Mouse (Mus musculus): ENCODE data around the gene Nedd8. TPM values are rescaled to one million over a fixed set of nuclear protein-coding genes. Genes with fewer than 3 reads are reported as not detected.

Gene Nedd8
- 100 to 1,000 TPM; 257 to 278 TPM for total RNA-seq (2021)
- long read RNA-seq, experiment 1, transcript Nedd8-201 (4 exons, 824 nt): major isoform, 105 of 105 reads
- long read RNA-seq, experiment 1, partial matches to known transcripts: 0 of 105 reads
- long read RNA-seq, experiment 1, other reads (novel, unspliced or antisense): 0 of 105 reads
- long read RNA-seq, experiment 2, transcript Nedd8-201 (4 exons, 824 nt): major isoform, 104 of 107 reads
- long read RNA-seq, experiment 2, partial matches to known transcripts: 3 of 107 reads
- long read RNA-seq, experiment 2, other reads (novel, unspliced or antisense): 0 of 107 reads

DNA sequence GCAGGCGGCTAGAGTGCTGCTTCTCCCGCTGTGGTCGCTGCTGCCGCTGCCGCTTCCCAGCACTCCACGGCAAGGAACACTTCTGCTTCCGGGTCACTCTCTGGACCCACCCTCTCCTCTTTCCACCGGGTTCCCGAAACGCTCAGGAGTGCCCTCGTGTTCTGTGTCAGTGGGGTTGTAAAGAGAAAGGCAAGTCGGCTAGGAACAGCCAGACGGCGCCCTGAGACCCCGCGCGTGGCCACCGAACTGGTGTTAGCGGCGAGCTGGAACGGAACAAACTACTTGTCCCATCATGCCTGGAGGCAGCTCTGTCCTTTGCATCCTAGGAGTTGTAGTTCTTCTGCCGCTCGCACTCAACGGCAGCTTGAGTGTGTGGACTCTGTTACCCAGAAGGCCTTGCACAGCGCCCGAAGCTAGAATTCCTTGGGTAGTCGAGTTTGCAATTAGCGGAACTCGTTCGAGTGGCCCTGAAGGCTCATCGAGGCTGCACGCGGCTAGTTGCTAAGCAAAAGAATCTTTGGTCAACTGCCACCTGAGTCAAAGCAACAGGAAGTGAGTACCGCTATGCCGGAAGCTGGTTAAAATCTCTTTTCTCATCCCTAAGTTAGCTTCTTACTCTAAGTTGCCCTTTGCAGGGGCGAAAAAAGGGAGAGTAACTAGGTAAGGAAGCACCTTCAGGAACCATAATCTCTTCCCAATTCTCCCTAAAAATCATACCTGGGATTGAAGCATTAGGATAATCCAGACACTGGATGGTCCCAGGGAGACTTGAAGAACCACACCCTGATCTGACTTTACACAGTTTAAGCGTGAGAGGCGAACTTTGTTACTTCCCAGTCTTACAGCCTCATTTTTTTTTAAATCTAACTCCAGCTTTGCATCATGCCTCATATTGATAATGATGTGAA is at the start of gene Nedd8, which contains the start of gene Gmpr2:
Nedd8 (minus strand) TSS at position 292 of the 908 bp plus-strand sequence.
Gmpr2 (plus strand) TSS at position 109 of the 908 bp plus-strand sequence.
- DNase-seq (ENCODE audit: low spot score in 2 of 2): peak; percentile 47 to 82

DNA sequence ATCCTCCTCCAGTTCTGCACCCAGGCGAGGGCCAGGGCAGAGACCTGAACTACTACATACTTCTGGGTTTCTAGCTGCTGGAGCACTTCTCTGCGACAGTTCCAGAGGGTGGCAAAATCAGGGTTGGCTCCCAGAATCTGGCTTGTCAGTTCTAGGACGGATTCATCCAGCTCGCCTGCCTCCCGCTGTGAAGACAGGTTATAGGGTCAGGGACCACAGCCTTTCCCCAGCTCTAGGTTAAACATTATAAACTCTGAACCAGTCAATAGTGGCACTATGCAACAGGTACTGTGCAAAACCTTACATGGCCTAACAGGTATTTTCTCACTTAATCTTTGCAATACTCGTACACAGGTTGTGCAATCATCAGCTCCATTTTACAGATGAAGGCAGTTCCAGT is 49.2 kb upstream of the Nedd8 start:
- no peak for DNase-seq (ENCODE audit: low spot score in 2 of 2)

DNA sequence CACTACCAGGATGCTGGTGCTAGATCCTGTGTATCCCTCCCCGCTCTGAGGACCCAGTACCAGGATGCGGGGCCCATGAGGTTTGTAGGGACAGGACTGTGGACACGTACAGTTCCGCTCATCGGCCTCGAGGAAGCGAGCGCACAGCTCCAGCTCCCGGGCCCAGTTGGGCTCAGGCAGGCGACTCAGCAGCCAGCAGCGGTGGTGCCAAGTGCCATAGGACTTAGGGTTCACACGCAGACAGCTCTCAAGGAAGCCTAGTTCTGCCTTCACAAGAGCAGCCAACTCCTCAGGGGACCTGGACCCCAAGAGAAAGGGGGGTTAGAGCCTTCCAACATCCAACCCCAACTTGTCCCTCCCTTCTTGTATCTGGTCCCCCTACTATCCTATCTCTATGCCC is 48.7 kb upstream of the Nedd8 start:
- no peak for DNase-seq (ENCODE audit: low spot score in 2 of 2)

DNA sequence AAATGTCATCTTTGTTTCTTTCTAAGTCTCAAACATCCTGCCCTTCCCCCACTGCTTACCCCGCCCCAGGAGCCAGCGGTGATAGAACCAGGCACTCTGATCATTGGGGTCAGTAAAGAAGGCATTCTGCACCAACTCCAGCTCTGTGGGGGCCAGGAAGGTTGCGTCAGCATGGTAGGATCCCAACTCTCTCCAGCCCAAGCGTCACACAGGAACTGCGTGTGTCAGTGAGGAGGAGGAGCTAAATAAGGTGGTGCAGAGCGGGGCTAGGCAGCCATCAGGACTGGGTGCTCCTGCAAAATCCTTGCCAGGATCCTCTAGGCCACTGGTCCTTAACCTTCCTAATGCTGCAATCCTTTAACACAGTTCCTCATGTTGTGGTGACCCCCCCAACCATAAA is 47.8 kb upstream of the Nedd8 start:
- no peak for DNase-seq (ENCODE audit: low spot score in 2 of 2)

DNA sequence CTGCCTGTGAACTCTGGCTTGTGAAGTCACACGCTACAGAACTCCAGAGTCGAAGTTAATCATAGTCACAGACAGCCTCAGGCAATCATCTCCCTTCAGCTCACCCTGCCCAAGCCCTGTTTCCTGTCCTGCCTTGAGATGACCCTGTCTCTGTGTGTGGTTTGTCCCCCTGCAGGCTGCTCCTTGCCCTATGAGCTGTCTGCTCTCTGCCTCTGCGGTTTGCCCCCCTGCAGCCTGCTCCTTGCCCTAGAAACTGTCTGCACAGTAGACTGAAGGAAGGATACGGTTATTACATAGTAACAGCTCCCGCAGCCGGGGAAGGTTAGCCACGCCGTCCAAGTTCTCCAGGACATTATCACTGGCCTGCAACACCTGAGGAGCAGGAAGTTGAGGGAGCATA is 45.0 kb upstream of the Nedd8 start:
- DNase-seq (ENCODE audit: low spot score in 2 of 2): no peak

DNA sequence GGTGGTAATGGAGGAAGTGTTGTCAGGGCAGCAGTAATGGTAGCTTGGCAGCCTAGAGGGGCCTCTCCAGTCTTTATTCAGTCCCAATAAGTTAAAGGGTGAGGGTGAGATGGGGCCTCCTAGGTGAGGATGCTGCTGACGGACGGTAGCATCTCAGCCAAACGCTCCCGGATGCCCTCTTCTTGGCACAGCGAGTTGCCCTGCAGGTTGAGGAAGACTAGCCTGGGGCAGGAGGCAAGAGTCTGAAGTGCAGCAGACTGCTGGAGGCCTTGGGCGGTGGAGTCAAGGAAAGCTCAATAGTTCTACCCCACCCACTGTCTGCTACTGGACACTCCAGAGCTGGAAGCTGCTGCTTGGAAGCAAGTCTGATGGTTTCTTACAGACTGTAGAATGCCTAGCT is 44.3 kb upstream of the Nedd8 start:
- DNase-seq (ENCODE audit: low spot score in 2 of 2): no peak

DNA sequence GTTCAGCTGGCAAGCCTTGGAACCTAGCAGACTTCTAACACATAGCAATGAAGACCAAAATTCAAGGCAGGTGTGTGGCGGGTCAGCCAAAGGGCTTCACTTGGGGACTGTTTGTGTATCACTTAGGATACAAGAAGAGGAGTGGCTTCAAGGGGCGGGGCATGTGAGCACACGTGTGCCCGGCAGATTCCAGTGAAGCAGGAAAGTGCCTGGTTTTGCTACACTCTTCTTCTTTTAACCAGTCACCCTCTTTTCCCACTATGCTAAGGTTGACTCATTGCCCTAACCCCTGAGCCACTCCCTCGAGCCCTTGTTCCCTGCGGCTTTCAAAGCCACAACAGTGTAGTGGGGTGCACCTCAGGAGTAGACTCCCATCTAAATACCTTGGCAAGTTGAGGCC is 43.0 kb upstream of the Nedd8 start:
- DNase-seq (ENCODE audit: low spot score in 2 of 2): no peak

DNA sequence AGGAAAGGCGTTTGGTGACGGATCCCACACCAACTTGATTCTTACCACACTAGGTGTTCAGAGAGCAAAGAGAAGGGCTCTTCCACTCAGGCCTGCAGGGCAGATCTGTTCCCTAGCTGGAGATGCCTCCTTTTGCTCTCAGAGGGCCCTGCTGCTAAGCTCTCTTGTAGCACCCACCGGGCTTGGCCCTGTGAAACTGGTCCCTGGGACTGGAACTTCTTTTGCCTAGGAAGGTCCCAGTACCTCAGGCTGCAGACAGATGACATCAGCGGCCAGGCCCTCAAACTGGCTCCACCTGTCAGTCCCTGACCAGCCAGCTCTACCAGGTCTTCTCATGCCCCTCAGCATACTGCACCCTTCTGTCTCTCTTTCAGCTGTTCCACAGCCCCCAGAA is 41.8 kb upstream of the Nedd8 start, which contains the start of gene Tgm1:
Tgm1 (minus strand) TSS at position 198 of the 394 bp plus-strand sequence.
- no peak for DNase-seq (ENCODE audit: low spot score in 2 of 2)

DNA sequence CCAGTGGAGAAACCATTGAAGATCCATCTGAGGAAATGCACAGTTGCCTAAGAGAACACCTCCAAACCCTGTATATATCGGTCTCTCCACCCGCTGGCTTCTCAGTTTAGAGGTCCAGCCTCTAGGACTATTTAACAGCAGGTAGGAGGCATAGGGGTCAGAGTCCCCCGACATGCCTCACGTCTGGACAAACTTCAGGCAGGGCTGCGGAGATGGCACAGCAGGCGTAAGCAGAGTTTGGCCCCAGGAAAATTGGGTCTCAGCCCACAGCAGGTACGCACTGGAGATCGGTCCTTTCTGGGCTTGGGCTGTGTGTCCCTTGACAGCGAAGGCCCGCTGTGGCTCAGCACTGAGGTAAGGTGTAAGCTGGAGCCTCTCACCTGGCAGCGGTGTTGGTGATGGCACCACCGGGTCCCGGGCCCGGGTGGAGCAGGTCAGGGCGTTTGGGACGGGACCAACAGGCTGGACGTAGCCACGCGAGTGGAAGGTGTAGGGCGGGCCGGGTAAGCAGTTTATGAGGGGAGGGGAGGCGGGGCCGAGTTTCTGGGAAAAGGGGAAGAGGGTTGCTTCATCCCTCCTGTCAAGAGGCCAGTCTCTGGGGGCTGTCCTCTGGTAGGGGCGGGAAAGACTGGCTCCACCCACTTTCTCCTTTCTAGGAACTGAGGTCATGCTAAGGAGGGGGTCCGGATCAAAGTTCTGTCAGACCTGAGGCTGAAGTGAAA is 41.2 kb upstream of the Nedd8 start:
- no peak for DNase-seq (ENCODE audit: low spot score in 2 of 2)

DNA sequence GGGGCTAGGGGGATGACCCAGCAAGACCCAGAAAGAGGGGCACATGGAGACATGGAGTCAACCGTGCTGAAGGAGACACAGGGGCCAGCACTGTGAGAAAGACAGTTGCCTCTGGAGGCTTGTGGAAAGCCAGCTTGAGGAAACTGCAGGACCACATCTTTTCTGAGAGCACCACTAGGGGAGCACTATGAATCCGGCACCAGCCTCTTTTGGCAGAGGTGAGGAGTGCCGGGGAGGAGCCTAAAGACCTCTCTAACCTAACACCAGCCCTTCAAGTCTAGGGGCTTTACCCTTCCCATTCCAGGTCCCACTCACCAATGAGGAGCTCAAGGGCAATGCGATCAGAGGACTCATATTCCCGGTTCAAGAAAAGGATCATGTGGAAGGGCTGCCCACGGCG is 39.9 kb upstream of the Nedd8 start:
- DNase-seq (ENCODE audit: low spot score in 2 of 2): no peak

DNA sequence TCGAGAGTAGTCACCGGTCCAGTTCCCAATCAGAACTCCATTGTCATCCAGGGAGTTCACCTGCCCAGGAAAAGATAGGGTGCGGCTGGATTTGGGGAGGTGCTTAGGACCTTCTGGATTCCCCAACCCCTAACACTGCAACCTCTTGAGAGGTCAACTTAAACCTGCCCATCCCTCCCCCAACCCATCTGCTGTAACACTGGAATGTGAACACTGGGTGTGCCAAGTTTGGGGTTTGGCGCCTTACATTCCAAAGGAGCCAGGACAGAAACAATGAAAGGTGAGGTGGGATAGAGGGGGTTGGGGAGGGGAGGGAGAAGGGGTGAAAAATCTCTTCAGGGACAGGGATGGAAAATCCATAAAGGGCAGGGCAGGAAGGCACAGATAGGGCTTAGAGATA is 37.6 kb upstream of the Nedd8 start:
- no peak for DNase-seq (ENCODE audit: low spot score in 2 of 2)

DNA sequence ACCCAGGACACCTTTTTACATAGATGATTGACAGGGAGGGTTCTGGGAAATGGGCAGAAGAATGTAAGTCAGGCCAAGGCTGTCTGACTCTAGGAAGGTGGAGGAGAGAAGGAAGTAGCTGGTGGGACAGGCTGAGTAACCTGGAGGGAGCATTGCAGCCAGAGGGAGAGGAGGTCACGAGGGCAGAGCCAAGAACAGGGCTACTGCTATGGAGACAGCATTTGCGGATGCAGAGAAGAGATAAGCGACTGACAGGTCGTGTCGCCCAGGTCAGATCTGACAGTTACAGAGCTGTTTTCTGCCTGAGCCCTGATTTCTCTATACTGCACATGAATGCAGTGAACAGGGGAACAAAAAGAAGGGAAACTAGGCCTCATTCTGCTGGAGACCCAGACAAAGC is 35.5 kb upstream of the Nedd8 start:
- DNase-seq (ENCODE audit: low spot score in 2 of 2): no peak

DNA sequence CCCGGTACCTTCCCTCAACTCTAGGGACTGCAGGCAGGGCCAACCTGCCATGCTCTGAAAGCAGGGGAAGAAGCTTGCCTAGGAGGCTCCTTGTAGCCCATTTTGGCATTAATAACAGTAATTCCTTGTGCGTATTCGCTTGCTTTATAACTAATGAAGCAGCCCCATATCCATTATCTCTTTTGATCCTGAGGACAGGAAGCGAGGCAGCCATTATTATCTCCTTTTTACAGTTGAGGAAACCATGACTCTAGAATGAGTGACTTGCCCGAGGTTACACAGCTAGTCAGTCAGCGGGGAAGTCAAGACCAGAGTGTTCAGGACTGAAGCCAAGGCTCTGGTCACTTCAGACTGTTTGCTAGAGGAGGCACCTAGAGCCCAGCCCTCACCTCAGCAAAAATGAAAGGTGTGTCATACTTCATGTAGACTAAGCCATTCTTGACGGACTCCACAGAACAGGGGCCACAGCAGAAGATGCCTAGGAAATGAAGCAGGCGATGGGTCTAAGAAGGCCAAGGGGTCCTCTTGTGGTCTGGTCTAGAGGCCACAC is 34.2 kb upstream of the Nedd8 start:
- DNase-seq (ENCODE audit: low spot score in 2 of 2): no peak

DNA sequence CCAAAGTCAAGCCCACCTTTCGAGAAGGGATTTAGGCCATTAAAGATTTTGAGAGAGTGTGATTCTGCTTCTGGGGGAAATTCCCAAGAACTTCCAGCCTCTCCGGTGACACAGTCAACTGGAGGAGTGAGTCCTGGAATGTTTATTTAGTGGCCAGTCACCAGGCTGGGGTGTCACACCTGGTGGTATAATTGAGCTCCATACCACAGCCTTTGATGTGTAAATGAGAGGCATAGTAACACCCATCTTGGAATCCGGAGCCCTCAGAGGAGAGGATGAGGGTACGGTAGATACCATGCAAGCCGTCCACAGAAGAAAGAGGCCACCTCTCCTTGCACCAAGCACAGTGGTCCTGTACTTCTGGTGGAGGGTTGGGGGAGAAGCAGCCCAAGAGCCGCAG is 30.8 kb upstream of the Nedd8 start:
- no peak for DNase-seq (ENCODE audit: low spot score in 2 of 2)

DNA sequence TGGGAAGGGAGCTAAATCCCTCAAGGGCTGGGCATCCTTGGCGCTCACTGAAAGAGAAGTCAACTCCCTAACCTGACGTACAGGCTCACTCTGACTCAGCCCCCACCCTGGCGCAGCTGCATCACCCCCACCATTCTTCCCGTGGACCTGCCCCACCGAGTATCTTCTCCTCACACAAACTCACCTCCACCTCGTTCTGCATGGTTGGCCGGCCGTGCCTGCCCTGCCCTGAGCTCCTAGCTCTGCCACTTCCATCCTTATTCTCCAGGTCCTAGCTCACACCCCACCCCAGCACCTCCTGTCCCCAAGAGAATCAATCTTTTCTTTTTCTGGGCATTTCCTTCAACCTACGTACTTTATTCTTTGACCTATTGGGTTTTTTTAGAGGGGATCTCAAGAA is 29.2 kb upstream of the Nedd8 start:
- no peak for DNase-seq (ENCODE audit: low spot score in 2 of 2)

DNA sequence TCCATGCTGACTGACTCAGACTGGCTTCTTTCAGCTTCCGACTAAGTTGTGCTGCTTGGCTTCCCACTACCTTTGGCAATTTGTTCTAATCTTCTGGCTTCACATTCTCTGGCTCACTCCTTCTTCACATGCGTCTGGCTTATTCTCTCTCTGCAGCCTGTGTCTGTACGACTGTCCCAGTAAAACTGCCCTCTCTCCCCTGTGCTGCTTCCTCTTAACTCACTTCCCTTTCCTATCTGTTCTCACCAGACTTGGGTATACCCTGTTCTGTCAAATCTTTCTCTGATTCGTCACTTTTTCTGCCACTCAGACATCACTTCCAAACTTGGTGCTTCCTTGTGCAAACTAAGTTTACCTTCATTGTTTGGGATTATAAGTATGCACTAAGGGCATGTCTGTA is 25.3 kb upstream of the Nedd8 start:
- DNase-seq (ENCODE audit: low spot score in 2 of 2): no peak

DNA sequence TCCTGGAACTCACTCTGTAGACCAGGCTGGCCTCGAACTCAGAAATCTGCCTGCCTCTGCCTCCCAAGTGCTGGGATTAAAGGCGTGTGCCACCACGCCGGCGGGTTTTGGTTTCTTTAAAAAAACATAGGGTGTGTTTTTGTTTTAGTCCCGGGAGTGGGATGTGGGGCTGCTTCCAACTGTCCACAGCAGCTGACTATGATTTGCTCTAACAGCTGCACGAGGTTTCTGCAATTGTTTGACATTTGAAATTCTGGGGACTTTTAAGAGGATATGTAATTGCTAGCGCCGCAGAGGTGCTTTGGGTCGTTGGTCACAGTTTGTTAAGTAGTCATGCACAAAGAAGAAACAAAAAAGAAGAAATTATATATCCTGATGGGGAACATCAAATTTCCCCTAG is 17.5 kb upstream of the Nedd8 start:
- DNase-seq (ENCODE audit: low spot score in 2 of 2): no peak

DNA sequence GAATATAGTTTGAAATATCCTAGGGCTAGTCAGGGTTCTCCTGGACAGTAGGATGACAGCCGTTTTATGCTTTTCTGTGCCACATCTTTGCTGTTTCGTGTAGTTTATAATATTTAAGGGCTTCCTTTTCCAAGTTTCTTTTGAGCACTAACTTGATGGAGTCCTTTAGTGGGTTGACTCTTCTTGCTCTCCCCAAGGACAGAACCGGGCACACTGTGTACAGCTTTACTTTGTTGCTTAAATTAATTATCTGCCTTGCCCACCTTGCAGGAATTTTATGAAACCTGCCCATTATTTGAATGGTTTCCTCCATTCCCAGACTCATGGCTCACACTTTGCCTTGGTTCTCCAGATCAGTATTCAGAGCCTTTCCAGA is 10.2 kb upstream of the Nedd8 start:
- DNase-seq (ENCODE audit: low spot score in 2 of 2): no peak

DNA sequence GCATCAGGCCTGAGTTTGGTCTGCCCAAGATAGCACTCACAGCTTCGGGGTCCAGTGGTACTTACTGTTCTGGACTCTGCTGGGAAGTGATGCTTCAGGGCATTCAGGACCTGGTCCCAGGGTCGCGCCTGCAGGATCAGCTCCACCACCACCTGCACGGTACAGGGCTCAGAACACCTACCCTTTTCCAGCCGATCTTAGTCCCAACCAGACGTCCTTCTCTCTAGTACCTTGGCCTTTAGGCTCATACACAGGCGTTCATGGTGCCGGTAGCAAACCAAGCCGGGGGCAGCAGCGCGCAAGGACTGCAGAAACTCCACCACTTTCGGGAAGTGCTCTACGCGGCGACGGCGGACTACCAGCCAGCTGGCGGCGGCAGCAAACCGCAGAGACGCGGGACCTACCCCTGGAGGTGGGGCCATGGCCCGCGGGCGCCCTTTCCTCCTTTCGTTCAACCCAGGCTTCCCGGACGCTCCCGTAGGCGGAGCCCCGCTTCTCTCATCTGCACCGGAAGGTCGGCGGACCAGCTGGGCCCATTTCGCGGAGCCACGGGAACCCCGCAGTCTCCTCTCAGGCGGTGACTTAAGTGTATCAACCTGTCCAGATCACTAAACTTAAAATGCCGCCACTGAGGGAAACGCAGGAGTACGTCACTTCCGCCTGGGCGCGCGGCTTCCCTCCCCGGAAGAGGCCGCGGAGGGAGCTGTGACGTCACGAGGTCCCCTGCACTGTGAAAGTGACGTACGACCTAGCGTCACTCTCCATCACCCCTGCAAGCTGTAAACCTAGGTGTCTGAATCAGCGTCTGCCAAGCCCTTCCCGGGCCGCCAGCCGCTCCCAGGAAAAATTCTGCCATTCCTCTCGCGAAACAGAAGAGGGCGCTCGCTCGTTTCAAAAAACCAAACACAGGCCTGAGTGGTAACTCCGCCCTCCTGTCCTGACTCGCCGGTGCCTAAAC is 9.5 kb upstream of the Nedd8 start, which contains the start of gene Tinf2:
Tinf2 (minus strand) TSS at position 661 of the 958 bp plus-strand sequence.
- DNase-seq (ENCODE audit: low spot score in 2 of 2): peak; percentile 84 to 89

DNA sequence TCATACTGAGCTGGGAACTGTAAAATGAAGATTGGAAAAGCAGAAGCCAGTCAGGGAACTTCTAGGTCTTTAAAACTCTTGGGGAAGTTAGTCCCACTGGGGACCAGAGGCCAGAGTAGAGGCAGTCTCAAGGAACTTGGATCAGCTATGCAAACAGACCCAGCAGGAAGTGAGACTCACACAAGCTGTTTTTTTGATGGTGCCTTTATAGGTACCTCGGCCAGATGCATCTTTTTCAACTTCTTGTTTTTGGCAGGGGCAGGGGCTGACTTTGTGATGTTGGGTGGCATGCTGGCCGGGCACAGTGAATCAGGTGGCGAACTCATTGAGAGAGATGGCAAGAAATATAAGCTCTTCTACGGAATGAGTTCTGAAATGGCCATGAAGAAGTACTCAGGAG is 5.7 kb upstream of the Nedd8 start:
- no peak for DNase-seq (ENCODE audit: low spot score in 2 of 2)
